Mouse (Mus musculus) lung, embryonic 15.5 days (tissue): Measurements from ENCODE around the gene Plxnc1. TPM values are rescaled to one million over a fixed set of nuclear protein-coding genes. Genes with fewer than 3 reads are reported as not detected.

ENCODE experiments used
- ATAC-seq: fragments of 200-750 bp; cut with Nextera tagmentation; 2 replicates; pipeline ENCODE4 v1.8.0; 2017; ENCODE audit warnings: moderate number of reproducible peaks, borderline replicate concordance; ENCODE audit not compliant: low FRiP score, low TSS enrichment; ENCODE audit errors: extremely low read depth
- H3K27ac ChIP-seq: fragments of 300-500 bp; sonication (generic); 2 replicates; pipeline ENCODE4 v1.5.1; 2015; ENCODE audit warnings: moderate library complexity, mild to moderate bottlenecking, inconsistent platforms
- H3K27me3 ChIP-seq: fragments of 300-500 bp; sonication (generic); 2 replicates; pipeline ENCODE4 v1.6.1; 2015; ENCODE audit warnings: inconsistent platforms
- H3K36me3 ChIP-seq: fragments of 300-500 bp; sonication (generic); 2 replicates; pipeline ENCODE4 v1.6.1; 2015; ENCODE audit warnings: inconsistent platforms
- H3K4me1 ChIP-seq: fragments of 300-500 bp; sonication (generic); 2 replicates; pipeline ENCODE4 v1.6.1; 2015; ENCODE audit warnings: inconsistent platforms
- H3K4me2 ChIP-seq: fragments of 300-500 bp; sonication (generic); 2 replicates; pipeline ENCODE4 v1.6.1; 2015; ENCODE audit warnings: inconsistent platforms, mild to moderate bottlenecking, moderate library complexity
- H3K4me3 ChIP-seq: fragments of 300-500 bp; sonication (generic); 2 replicates; pipeline ENCODE4 v1.5.1; 2015; ENCODE audit warnings: mild to moderate bottlenecking, inconsistent platforms
- H3K9ac ChIP-seq: fragments of 300-500 bp; sonication (generic); 2 replicates; pipeline ENCODE4 v1.6.1; 2015; ENCODE audit warnings: inconsistent platforms
- H3K9me3 ChIP-seq: fragments of 300-500 bp; sonication (generic); 2 replicates; pipeline ENCODE4 v1.6.1; 2016; ENCODE audit warnings: inconsistent platforms
- WGBS: fragments of 180-500 bp; shearing (Covaris S2); methylation state at CpG from one replicate; pipeline ENCODE4 v1.1.7; 2015; 5-methylcytosine and 5-hydroxymethylcytosine counted together
- polyA plus RNA-seq: library from polyadenylated mRNA; unstranded; fragments of >200 nt; fragmentation: Nextera tagmentation; extraction: Ambion mirVana; gene quantifications from 2 replicates; pipeline ENCODE4 v1.2.1, GENCODE M21; 2015

The Plxnc1 gene
- polyA plus RNA-seq, 1 experiment from 2014 or later: 7.1 TPM

DNA sequence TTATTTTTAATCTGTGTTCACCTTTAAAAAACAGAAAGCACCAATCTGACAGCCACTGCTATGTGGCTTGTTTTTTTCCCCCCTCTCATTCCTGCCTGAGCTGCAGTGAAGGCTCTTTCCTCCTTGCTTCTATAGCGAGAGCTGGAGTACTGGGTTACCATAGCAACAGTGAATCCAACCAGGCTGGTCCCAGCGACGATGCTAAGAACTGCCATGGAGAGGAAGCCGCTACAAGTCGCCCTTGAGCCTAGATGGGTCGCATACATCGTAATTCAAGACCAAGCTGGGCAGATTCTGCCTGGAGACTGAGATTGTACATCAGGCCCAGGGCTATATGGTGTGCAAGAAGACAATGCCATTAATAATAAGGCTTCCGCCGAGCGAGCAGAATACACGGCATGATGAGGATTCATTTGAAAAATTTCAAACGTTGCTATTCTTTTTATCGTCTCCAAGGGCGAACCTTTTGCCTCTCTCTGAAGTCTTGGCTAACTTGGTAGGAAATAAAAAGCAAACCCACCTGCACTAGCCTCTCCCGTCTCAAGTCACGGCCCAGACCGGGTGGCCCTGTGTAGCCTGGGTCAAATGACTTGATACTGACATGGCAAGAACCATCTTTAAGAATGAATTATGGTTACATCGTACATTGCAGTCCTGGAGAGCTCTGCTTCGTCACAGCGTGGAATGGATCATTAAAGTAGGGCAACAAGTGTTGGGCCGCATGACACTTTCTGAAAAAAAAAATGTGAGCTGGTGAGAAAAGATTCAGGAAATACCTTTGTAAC, 38.8 kb downstream of the Plxnc1 start:
- Histone ChIP-seq H3K9ac (no peak overlapping the region), H3K9me3 (no peaks in the 10 kb centered on the region), H3K4me3 (no peak overlapping the region), H3K4me2 (no peak overlapping the region), H3K36me3 (no peaks in the 10 kb centered on the region), H3K27me3 (no peaks in the 10 kb centered on the region), H3K4me1 (no peaks in the 10 kb centered on the region), H3K27ac (no peak overlapping the region)
- 0 out of 2 replicates have a peak, but pooled peaks have one; percentile 49 for ATAC-seq
- WGBS: 33% methylated on average over 21 of the region's 21 CpGs

DNA sequence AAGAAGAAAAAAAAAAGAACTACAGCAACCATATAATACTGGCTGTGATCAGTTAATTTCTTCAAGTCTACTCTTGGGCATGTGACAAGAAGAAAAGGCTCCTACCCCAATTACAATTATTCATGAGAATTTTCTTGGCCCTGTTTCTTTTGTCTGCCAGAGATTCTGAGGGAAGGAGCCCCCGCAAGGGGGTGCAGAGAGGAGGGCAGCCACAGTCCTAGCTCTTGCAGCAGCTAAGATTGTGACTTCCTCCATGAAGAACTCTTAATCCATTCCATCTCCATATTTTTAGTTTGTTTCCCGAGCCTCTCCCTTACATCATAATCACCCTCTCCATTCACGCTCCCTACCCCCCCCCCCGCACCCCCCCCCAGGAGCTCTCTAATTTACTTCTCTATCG, 39.4 kb downstream of the Plxnc1 start:
- ATAC-seq: no peak
- no peak overlapping the region for H3K4me3 ChIP-seq
- 29% methylated on average over 4 of the region's 5 CpGs for WGBS

DNA sequence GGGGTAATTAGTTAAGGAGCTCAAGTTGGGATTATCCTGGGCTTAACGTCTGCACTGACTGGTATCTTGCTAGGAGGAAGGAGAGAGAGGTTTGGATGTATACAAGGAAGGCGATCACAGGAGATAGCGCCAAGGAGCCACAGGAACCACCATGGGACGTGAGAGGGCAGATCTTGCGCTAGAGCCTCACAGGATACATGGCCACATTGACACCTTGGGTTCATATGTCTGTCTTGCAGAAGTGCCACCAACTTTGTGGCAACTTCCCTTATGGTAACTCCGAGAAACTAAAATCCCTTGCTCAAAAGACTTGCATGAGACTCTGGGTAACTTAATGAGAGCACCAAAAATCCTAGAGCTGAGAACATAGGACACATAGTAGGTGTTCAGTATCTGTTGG, 47.7 kb downstream of the Plxnc1 start:
- Histone ChIP-seq H3K36me3 (no peaks in the 10 kb centered on the region), H3K4me2 (no peak overlapping the region), H3K27ac (no peak overlapping the region), H3K4me3 (no peak overlapping the region), H3K9ac (no peak overlapping the region), H3K9me3 (no peaks in the 10 kb centered on the region), H3K27me3 (no peaks in the 10 kb centered on the region), H3K4me1 (no peaks in the 10 kb centered on the region)
- 91% methylated on average over 6 of the region's 6 CpGs for WGBS
- ATAC-seq: no peak

More for the DNA sequence above, 39.4 kb downstream of the Plxnc1 start:
- Histone ChIP-seq H3K4me1 (no peaks in the 10 kb centered on the region), H3K27ac (no peak overlapping the region), H3K9me3 (no peaks in the 10 kb centered on the region), H3K9ac (no peak overlapping the region), H3K4me2 (no peak overlapping the region), H3K36me3 (no peaks in the 10 kb centered on the region), H3K27me3 (no peaks in the 10 kb centered on the region)

- Histone ChIP-seq H3K36me3 (no peaks in the 10 kb centered on the region), H3K9me3 (no peaks in the 10 kb centered on the region), H3K4me1 (no peaks in the 10 kb centered on the region), H3K27me3 (no peaks in the 10 kb centered on the region), H3K27ac (no peak overlapping the region), H3K4me3 (no peak overlapping the region), H3K4me2 (no peak overlapping the region), H3K9ac (no peak overlapping the region)
- no peak for ATAC-seq
- WGBS: 72% methylated on average over 2 of the region's 2 CpGs
These were observed 48.3 kb downstream of the Plxnc1 start for GRCm38 (mm10) chr10:94896311-94896710.

- no peak overlapping the region for H3K4me2 ChIP-seq
- H3K9ac ChIP-seq: no peak overlapping the region
- WGBS: 68% methylated on average over 3 of the region's 3 CpGs
These were observed 48.8 kb downstream of the Plxnc1 start for GRCm38 (mm10) chr10:94895876-94896275.

GRCm38 (mm10) chr10:94889735-94890134, 54.9 kb downstream of the Plxnc1 start:
- no peaks in the 10 kb centered on the region for H3K27me3 ChIP-seq
- 70% methylated on average over 4 of the region's 4 CpGs for WGBS
- no peak overlapping the region for H3K4me3 ChIP-seq
- no peak overlapping the region for H3K4me2 ChIP-seq
- no peaks in the 10 kb centered on the region for H3K4me1 ChIP-seq
- ATAC-seq: no peak
- no peaks in the 10 kb centered on the region for H3K9me3 ChIP-seq
- no peak overlapping the region for H3K9ac ChIP-seq
- H3K36me3 ChIP-seq: 0 out of 2 replicates have a peak, but pooled peaks cover 5% of the 10 kb centered on the region
- H3K27ac ChIP-seq: no peak overlapping the region

More at GRCm38 (mm10) chr10:94895876-94896275, 48.8 kb downstream of the Plxnc1 start:
- Histone ChIP-seq H3K36me3 (no peaks in the 10 kb centered on the region), H3K27ac (no peak overlapping the region), H3K9me3 (no peaks in the 10 kb centered on the region), H3K27me3 (no peaks in the 10 kb centered on the region), H3K4me1 (no peaks in the 10 kb centered on the region), H3K4me3 (no peak overlapping the region)
- ATAC-seq: no peak

DNA sequence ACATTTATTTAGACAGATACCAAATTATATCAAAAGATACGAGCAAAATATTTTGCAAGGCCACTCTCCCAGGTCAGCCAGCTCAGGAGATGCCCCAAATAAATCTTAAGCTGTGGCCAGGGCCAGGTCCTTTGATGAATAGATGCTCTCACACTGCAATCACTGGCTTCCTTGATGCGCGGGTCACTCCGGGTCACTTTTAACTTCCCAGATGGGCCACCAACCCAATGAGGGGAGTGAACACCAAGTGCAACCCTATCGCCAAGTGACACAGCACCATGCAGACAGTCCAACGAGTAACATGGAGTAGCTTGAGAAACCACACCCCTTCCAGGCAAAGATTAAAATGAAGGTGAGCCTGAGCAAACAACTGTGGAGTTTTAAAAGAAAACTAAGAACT, 61.4 kb downstream of the Plxnc1 start:
- WGBS: 75% methylated on average over 6 of the region's 6 CpGs
- no peaks in the 10 kb centered on the region for H3K9me3 ChIP-seq
- H3K27ac ChIP-seq: no peak overlapping the region
- no peak overlapping the region for H3K4me2 ChIP-seq
- ATAC-seq: no peak
- no peaks in the 10 kb centered on the region for H3K4me1 ChIP-seq
- no peak overlapping the region for H3K4me3 ChIP-seq
- 0 out of 2 replicates have a peak, but pooled peaks cover 2% of the 10 kb centered on the region for H3K36me3 ChIP-seq
- no peak overlapping the region for H3K9ac ChIP-seq
- no peaks in the 10 kb centered on the region for H3K27me3 ChIP-seq

GRCm38 (mm10) chr10:94871506-94871905, 73.1 kb downstream of the Plxnc1 start:
- Histone ChIP-seq H3K27me3 (no peaks in the 10 kb centered on the region), H3K27ac (no peak overlapping the region), H3K4me2 (no peak overlapping the region), H3K4me1 (no peaks in the 10 kb centered on the region), H3K4me3 (no peak overlapping the region), H3K9me3 (no peaks in the 10 kb centered on the region), H3K36me3 (no peaks in the 10 kb centered on the region), H3K9ac (no peak overlapping the region)
- no peak for ATAC-seq
- 58% methylated on average over 5 of the region's 5 CpGs for WGBS

GRCm38 (mm10) chr10:94871102-94871501, 73.5 kb downstream of the Plxnc1 start:
- no peaks in the 10 kb centered on the region for H3K9me3 ChIP-seq
- H3K9ac ChIP-seq: no peak overlapping the region
- H3K36me3 ChIP-seq: no peaks in the 10 kb centered on the region
- ATAC-seq: no peak
- no peak overlapping the region for H3K4me3 ChIP-seq
- WGBS: 85% methylated on average over 7 of the region's 7 CpGs
- no peaks in the 10 kb centered on the region for H3K4me1 ChIP-seq
- no peak overlapping the region for H3K27ac ChIP-seq
- no peak overlapping the region for H3K4me2 ChIP-seq
- no peaks in the 10 kb centered on the region for H3K27me3 ChIP-seq

DNA sequence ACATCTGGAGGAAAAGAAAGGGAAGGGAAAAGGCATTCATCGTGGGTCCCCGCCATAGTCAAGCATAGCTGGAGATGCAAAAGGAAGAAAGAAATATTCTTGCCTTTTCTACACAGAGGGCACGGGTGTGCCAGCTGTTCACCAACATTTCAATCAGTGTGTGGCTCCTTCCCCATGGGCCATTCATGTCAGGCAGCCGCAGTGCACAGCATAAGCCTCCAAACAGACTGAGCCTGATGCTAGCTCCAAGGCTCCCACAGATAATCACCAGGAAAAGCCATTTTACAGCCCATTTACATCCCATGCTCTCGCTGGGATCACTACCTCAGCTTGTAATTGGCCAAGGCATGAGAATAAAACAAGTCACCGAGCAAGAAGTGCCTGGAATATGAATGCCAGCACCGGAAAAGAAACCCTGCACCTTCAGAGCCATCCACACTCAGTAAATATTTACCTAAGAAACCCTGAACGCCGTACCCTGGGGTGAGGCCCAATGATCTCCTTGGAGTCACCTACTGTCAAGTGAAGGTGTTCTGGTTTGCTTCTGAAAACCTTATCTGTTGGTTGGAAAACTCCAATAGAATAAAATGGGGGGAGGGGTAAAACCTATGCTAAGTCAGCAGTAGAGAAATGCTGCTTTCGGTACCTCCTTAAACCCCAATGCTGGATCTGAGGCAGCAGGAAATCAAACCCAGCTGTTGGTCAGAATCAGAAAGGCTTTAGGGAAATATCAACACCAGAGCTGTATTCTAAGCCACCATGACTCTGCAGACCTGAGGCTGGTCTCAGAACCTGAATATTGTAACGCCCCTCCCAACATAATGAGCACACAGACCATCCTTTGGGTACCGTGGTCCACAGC, 77.4 kb downstream of the Plxnc1 start:
- Histone ChIP-seq H3K27ac (no peak overlapping the region), H3K9me3 (no peaks in the 10 kb centered on the region), H3K4me3 (no peak overlapping the region), H3K9ac (no peak overlapping the region), H3K36me3 (no peaks in the 10 kb centered on the region), H3K4me2 (no peak overlapping the region), H3K4me1 (peaks cover 6% of the 10 kb centered on the region; the same call in 1 of the 2 replicates), H3K27me3 (no peaks in the 10 kb centered on the region)
- 67% methylated on average over 12 of the region's 12 CpGs for WGBS
- ATAC-seq: no peak

- Histone ChIP-seq H3K4me1 (peaks cover 6% of the 10 kb centered on the region; the same call in 1 of the 2 replicates), H3K4me2 (no peak overlapping the region), H3K27ac (no peak overlapping the region), H3K36me3 (no peaks in the 10 kb centered on the region), H3K9me3 (no peaks in the 10 kb centered on the region), H3K9ac (no peak overlapping the region), H3K27me3 (no peaks in the 10 kb centered on the region), H3K4me3 (no peak overlapping the region)
- WGBS: 23% methylated on average over 9 of the region's 9 CpGs
- ATAC-seq: no peak
These were observed 79.4 kb downstream of the Plxnc1 start for GRCm38 (mm10) chr10:94865206-94865605.
